Mouse (Mus musculus): Measurements from ENCODE around the gene Rbl1. TPM values are rescaled to one million over a fixed set of nuclear protein-coding genes. Genes with fewer than 3 reads are reported as not detected.
"Not testable (repeated sequence)": the region's sequence is repeated elsewhere in the genome, so short reads cannot be mapped to it uniquely, and the experiment has no call there.

The Rbl1 gene
- polyA plus RNA-seq, 1 experiment from 2014 or later: 32.0 TPM

DNA sequence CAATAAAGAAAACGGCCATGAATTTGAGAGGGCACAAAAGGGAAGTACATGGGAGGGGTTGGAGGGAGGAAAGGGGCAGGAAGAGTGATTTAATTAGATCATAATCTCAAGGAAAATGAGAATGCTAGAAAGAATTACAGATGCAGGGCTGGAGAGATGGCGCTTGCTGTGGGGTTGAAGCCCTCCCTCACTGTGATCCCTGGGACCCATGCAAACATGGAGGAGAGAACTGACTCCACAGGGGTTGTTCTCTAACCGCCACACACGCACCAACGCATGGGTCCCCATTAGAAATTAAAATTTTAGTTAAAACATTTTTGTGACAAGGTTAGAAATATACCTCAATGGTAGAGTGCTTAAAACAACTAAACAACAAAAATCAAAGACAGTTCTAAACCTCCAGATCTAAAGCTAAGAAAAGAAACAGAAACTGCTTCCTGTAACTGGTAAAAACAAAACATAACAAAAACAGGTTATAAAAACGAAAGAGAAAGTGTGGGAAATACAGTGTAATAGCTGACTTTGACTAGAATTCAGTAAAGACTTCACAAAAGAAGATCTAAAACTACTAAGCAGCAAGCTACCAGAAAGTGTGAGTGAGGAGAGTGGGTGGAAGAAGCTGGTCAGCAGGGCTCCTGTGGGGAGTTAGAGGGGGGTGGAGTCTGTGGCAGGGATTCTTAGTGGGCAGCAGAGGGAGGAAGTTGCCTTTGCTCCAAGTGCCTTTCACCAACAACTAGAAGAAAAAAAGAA, 3.1 kb downstream of the Rbl1 start:
- Histone ChIP-seq H3K27me3 (no peaks in the 10 kb centered on the region), H3K27ac (0 out of 2 replicates have a peak overlapping the region, but pooled peaks have one; percentile 38), H3K4me2 (no peak overlapping the region), H3K9me3 (no peaks in the 10 kb centered on the region), H3K9ac (no peak overlapping the region), H3K36me3 (peaks cover 30% of the 10 kb centered on the region), H3K4me3 (no peak overlapping the region), H3K4me1 (peaks cover 19% of the 10 kb centered on the region)
- 84% methylated on average over 6 of the region's 6 CpGs for WGBS
- no peak for ATAC-seq (ENCODE audit: borderline replicate concordance, extremely low read depth, low FRiP score, low TSS enrichment)

DNA sequence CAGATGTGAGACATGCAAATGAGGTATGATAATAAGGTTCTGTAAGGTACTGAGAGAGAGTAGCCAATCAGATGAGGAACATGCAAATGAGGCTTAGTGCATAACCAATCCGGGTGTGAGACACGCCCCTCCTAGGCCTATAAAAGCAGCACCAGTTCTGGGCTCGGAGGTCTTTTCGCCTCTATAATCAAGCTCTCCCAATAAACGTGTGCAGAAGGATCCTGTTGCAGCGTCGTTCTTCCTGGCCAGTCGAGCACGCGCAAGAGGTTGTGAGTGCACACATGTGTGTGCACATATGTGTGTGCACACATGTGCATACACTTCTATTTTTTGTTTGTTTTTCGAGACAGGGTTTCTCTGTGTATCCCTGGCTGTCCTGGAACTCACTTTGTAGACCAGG, 5.9 kb downstream of the Rbl1 start:
- WGBS: 98% methylated on average over 11 of the region's 11 CpGs
- Histone ChIP-seq H3K4me1 (peaks cover 12% of the 10 kb centered on the region), H3K36me3 (peaks cover 55% of the 10 kb centered on the region)
- H3K4me3 ChIP-seq; H3K27ac ChIP-seq; H3K27me3 ChIP-seq; H3K9ac ChIP-seq; ATAC-seq (ENCODE audit: borderline replicate concordance, extremely low read depth, low FRiP score, low TSS enrichment); H3K4me2 ChIP-seq; H3K9me3 ChIP-seq: not testable (repeated sequence)

DNA sequence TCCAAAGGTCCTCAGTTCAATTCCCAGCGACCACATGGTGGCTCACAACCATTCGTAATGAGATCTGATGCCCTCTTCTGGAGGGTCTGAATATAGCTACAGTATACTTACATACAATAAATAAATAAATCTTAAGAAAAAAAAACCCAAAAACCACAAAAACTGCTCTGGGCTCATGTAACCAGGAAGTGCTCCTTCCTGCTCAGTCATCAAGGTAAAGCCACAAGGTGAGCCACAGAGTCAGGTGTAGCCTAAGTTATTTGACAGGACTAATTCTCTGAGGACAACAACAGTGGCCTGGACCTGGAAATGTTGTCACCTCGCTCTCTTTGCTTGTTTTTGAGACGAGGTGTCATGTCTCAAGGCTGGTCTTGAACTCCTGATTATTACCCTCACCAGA, 13.7 kb downstream of the Rbl1 start:
- H3K36me3 ChIP-seq: peaks cover 91% of the 10 kb centered on the region
- WGBS: 90% methylated on average over 4 of the region's 4 CpGs
- ATAC-seq (ENCODE audit: borderline replicate concordance, extremely low read depth, low FRiP score, low TSS enrichment): no peak

DNA sequence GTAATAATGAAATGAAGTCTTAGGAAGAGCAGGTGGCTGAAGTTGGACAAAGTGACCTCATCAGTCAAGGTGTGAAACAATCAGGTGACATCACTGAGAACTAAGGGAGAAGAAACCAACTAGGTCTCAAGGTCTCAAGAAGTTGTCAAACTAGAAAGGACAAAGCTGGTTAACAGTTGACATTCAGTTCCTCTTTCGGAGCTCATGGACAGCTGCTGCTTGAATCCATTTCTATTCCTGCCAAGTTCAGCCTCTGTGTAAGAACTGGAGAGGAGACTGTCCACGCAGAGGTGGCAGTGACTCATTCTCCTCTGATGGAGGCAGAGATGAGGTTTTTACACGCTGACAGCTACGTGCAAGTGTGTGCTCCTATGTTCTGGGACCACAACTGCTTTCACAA, 17.1 kb downstream of the Rbl1 start:
- ATAC-seq (ENCODE audit: borderline replicate concordance, extremely low read depth, low FRiP score, low TSS enrichment): no peak
- no peaks in the 10 kb centered on the region for H3K9me3 ChIP-seq
- H3K27ac ChIP-seq: no peak overlapping the region
- no peaks in the 10 kb centered on the region for H3K4me1 ChIP-seq
- H3K9ac ChIP-seq: no peak overlapping the region
- WGBS: 91% methylated on average over 4 of the region's 4 CpGs
- no peak overlapping the region for H3K4me2 ChIP-seq
- H3K27me3 ChIP-seq: no peaks in the 10 kb centered on the region
- H3K4me3 ChIP-seq: no peak overlapping the region
- H3K36me3 ChIP-seq: peaks cover 84% of the 10 kb centered on the region

More for the DNA sequence above, 13.7 kb downstream of the Rbl1 start:
- Histone ChIP-seq H3K27me3 (no peaks in the 10 kb centered on the region), H3K4me2 (no peak overlapping the region), H3K4me3 (no peak overlapping the region), H3K27ac (no peak overlapping the region), H3K9me3 (no peaks in the 10 kb centered on the region), H3K4me1 (no peaks in the 10 kb centered on the region), H3K9ac (no peak overlapping the region)

DNA sequence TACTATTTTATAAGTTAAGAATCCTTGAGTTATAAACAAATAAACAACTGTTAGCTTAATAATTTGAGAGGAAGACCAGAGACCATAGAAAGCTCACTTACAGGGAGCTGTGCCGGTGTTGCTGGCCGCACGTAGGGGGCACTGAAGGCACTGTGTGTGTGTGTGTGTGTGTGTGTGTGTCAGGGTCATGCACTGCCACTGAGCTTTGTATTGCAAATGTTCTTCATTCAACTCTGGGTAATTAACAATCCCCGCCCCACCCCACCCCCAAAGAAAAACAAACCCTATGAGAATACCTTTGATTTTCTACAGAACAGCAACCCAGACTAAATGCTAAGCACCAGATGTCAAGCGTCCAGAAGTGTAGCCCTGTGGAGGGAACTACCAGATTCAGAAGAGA, 17.8 kb downstream of the Rbl1 start:
- H3K9ac ChIP-seq: no peak overlapping the region
- H3K4me3 ChIP-seq: no peak overlapping the region
- no peaks in the 10 kb centered on the region for H3K27me3 ChIP-seq
- H3K9me3 ChIP-seq: no peaks in the 10 kb centered on the region
- WGBS: 71% methylated on average over 5 of the region's 5 CpGs
- no peak overlapping the region for H3K4me2 ChIP-seq
- no peak overlapping the region for H3K27ac ChIP-seq
- ATAC-seq (ENCODE audit: borderline replicate concordance, extremely low read depth, low FRiP score, low TSS enrichment): no peak
- H3K4me1 ChIP-seq: no peaks in the 10 kb centered on the region
- peaks cover 78% of the 10 kb centered on the region for H3K36me3 ChIP-seq

DNA sequence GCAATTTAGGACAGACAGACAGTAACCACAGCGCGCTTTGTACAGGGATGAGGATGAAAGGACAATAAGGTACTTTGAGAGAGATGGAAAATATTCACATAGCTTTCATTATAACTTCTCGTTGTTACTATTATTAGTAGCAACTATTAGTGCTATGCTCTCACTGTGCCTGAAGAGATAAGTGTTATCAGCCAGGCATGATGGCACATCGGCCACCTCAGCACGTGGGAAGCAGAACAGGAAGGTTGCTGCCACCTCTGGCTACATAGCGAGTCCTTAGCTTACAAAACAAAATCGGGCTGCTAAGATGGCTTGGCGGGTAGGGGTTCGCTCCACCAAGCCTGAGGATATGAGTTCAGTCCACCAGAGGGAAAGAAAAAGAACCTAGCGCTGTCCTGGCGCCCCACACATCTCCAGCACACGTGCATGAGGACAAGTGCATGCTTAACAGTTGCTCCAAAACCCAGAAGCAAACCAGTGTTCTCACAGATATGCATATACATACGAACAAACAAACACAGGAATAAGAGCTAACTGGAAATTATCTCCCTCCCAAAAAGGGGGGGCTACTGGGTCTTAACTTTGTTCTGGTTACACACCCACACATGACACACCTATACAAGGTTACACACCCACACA, 19.2 kb downstream of the Rbl1 start:
- H3K4me2 ChIP-seq: no peak overlapping the region
- WGBS: 88% methylated on average over 13 of the region's 13 CpGs
- no peaks in the 10 kb centered on the region for H3K9me3 ChIP-seq
- H3K27me3 ChIP-seq: no peaks in the 10 kb centered on the region
- H3K27ac ChIP-seq: no peak overlapping the region
- peaks cover 69% of the 10 kb centered on the region for H3K36me3 ChIP-seq
- no peak for ATAC-seq (ENCODE audit: borderline replicate concordance, extremely low read depth, low FRiP score, low TSS enrichment)
- no peaks in the 10 kb centered on the region for H3K4me1 ChIP-seq
- no peak overlapping the region for H3K9ac ChIP-seq
- no peak overlapping the region for H3K4me3 ChIP-seq

DNA sequence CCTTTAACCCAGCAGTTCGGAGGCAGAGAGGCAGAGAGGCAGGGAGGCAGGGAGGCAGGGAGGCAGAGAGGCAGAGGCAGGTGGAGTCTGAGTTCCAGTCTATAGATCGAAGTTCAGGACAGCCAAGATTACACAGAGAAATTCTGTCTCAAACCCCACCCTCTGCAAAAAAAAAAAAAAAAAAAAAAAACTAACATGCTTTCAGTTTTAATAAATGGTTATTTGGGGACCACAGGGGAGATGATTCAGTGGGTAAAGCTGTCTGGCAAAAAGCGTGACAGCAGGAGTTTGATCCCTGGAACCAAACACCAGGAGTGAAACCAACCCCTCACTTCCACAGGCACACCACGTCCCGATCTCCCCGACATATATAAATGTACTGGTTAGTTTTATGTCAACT, 26.2 kb downstream of the Rbl1 start:
- Histone ChIP-seq H3K4me3 (no peak overlapping the region), H3K9ac (no peak overlapping the region), H3K36me3 (peaks cover 53% of the 10 kb centered on the region), H3K27me3 (no peaks in the 10 kb centered on the region), H3K4me2 (no peak overlapping the region), H3K9me3 (no peaks in the 10 kb centered on the region), H3K4me1 (no peaks in the 10 kb centered on the region), H3K27ac (no peak overlapping the region)
- 80% methylated on average over 6 of the region's 6 CpGs for WGBS
- ATAC-seq (ENCODE audit: borderline replicate concordance, extremely low read depth, low FRiP score, low TSS enrichment): no peak

DNA sequence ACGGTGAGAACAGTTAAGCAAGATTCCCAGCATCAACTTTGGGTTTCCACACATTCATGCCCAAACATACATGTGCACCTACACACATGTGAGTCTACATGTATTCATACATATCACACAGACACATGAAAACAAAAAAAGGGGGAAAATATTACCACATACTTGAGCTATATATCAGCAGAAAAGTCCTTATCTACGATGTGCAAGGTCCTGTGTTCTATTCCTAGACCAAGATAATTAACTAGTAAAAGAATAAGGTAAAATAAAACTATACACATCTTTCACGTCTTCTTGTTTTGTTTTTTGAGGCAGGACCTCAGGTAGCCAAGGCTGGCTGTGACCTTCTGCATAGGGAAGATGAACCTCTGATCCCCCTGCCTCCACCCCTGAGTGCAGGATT, 28.1 kb downstream of the Rbl1 start:
- Histone ChIP-seq H3K9me3 (no peaks in the 10 kb centered on the region), H3K4me2 (no peak overlapping the region), H3K27me3 (no peaks in the 10 kb centered on the region), H3K4me3 (no peak overlapping the region), H3K27ac (no peak overlapping the region), H3K36me3 (peaks cover 54% of the 10 kb centered on the region), H3K4me1 (no peaks in the 10 kb centered on the region), H3K9ac (no peak overlapping the region)
- ATAC-seq (ENCODE audit: borderline replicate concordance, extremely low read depth, low FRiP score, low TSS enrichment): no peak
- WGBS: 84% methylated on average over 3 of the region's 3 CpGs

DNA sequence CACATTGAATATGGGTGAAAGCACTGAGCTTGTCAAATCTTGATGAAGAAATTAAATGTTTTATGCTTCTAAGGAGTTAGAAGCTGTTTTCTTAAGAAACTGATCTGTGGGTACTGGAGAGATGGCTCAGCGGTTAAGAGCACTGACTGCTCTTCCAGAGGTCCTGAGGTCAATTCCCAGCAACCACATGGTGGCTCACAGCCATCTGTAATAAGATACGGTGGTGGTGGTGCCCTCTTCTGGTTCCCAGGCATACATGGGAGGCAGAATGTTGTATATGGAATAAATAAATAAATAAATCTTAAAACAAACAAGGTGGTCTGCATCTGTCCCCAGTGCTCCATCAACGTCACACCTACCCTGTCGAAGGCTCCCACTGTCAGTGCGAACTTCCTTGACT, 29.9 kb downstream of the Rbl1 start:
- WGBS: 57% methylated on average over 5 of the region's 5 CpGs
- no peak overlapping the region for H3K27ac ChIP-seq
- H3K9me3 ChIP-seq: no peaks in the 10 kb centered on the region
- no peak overlapping the region for H3K4me3 ChIP-seq
- no peak for ATAC-seq (ENCODE audit: borderline replicate concordance, extremely low read depth, low FRiP score, low TSS enrichment)
- H3K9ac ChIP-seq: no peak overlapping the region
- H3K36me3 ChIP-seq: peaks cover 60% of the 10 kb centered on the region
- H3K27me3 ChIP-seq: no peaks in the 10 kb centered on the region
- no peak overlapping the region for H3K4me2 ChIP-seq
- peaks cover 3% of the 10 kb centered on the region; the same call in 1 of the 2 replicates for H3K4me1 ChIP-seq

DNA sequence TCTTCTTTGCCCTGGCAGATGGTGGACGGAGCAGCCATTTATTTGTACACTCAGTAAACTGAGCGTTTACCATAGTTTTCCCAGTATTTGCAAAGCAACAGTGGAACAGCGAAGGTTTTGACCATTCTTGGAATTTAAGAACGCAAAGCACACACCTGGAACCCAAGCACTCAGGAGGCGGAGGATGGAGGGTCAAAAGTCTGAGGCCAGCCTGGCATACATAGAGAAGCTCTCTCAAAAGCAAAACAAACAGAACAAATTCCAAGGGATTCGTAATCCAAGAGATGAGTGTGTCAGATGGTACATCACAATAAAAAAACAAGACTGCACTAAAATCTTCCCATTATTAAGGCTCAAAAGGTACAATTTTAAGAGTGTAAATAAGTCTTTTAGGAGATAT, 30.8 kb downstream of the Rbl1 start:
- peaks cover 65% of the 10 kb centered on the region for H3K36me3 ChIP-seq
- H3K27me3 ChIP-seq: no peaks in the 10 kb centered on the region
- H3K4me2 ChIP-seq: no peak overlapping the region
- H3K4me1 ChIP-seq: peaks cover 3% of the 10 kb centered on the region; the same call in 1 of the 2 replicates
- no peaks in the 10 kb centered on the region for H3K9me3 ChIP-seq
- no peak overlapping the region for H3K4me3 ChIP-seq
- no peak overlapping the region for H3K27ac ChIP-seq
- no peak for ATAC-seq (ENCODE audit: borderline replicate concordance, extremely low read depth, low FRiP score, low TSS enrichment)
- H3K9ac ChIP-seq: no peak overlapping the region
- WGBS: 73% methylated on average over 6 of the region's 6 CpGs

DNA sequence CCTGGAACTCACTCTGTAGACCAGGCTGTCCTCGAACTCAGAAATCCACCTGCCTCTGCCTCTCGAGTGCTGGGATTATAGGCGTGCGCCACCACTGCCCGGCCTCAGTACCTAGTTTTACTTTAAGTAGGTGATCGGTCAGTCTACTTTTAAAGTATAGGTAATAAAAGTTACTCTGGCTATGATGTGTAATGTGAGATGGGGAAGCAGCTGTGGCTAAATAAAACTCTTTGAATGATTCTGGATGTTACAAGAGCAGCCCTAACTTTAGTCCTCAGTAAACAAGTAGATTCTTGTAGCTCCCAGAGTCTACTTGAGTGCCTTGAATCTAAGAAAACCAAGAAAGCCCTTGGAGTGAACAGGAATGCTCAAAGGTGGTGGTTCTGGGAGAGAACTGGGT, 31.4 kb downstream of the Rbl1 start:
- no peak overlapping the region for H3K9ac ChIP-seq
- WGBS: 92% methylated on average over 6 of the region's 6 CpGs
- no peaks in the 10 kb centered on the region for H3K27me3 ChIP-seq
- H3K4me1 ChIP-seq: peaks cover 3% of the 10 kb centered on the region; the same call in 1 of the 2 replicates
- H3K9me3 ChIP-seq: no peaks in the 10 kb centered on the region
- ATAC-seq (ENCODE audit: borderline replicate concordance, extremely low read depth, low FRiP score, low TSS enrichment): no peak
- peaks cover 68% of the 10 kb centered on the region for H3K36me3 ChIP-seq
- H3K4me2 ChIP-seq: no peak overlapping the region
- no peak overlapping the region for H3K27ac ChIP-seq
- H3K4me3 ChIP-seq: no peak overlapping the region

DNA sequence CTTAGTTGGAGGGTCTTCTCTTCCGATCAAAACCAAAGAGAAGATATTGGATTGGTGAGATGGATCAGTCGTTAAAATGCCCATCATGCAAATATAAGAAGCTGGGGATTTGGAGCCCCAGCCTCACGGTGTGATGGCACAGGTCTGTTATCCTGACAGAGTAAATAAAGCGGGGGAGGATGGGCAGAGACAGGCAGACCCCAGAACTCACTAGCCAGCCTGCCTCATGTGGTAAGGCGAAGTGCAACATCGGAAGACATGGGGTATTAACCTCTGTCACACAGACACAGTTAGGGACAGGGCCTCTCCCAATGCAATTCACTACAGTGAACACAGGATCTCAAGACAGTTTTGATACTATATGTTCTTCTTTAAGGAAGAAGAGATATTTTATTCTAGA, 33.7 kb downstream of the Rbl1 start:
- no peaks in the 10 kb centered on the region for H3K9me3 ChIP-seq
- H3K4me2 ChIP-seq: no peak overlapping the region
- peaks cover 69% of the 10 kb centered on the region for H3K36me3 ChIP-seq
- H3K27ac ChIP-seq: peak overlapping the region; percentile 24; the same call in 1 of the 2 replicates
- peaks cover 3% of the 10 kb centered on the region; the same call in 1 of the 2 replicates for H3K4me1 ChIP-seq
- H3K4me3 ChIP-seq: no peak overlapping the region
- WGBS: 50% methylated on average over 6 of the region's 6 CpGs
- H3K27me3 ChIP-seq: no peaks in the 10 kb centered on the region
- H3K9ac ChIP-seq: no peak overlapping the region
- ATAC-seq (ENCODE audit: borderline replicate concordance, extremely low read depth, low FRiP score, low TSS enrichment): no peak
